Mouse (Mus musculus): Measurements from ENCODE around the gene Scap.
A peak's percentile ranks its signal among the peaks of the same experiment; 100 is the strongest.

- TF ChIP-seq EP300 (optimal IDR thresholded peaks at IDR 0.05) (no peak), CTCF (IDR thresholded peaks at IDR 0.05; ENCODE audit: low read depth) (peak; percentile 1; the same call in 1 of the 2 replicates)
Observed at GRCm38 (mm10) chr9:110408099-110408773, 75.1 kb downstream of the Scap start, which contains the start of gene Ptpn23.

Measured in stomach, postnatal 0 days (tissue).